Mouse (Mus musculus) midbrain, postnatal 0 days (tissue): Measurements from ENCODE around the gene Ankrd33. TPM values are rescaled to one million over a fixed set of nuclear protein-coding genes. Genes with fewer than 3 reads are reported as not detected.

Experiments
- ATAC-seq: fragments of 200-750 bp; cut with Nextera tagmentation; 2 replicates; pipeline ENCODE4 v1.8.0; 2017; ENCODE audit warnings: moderate number of reproducible peaks, mild to moderate bottlenecking, moderate TSS enrichment, moderate library complexity; ENCODE audit not compliant: low FRiP score
- DNase-seq: peaks from one replicate; pipeline ENCODE4 v3.0.0-alpha.2; 2015; ENCODE audit warnings: low spot score
- H3K27ac ChIP-seq: fragments of 300-500 bp; sonication (generic); 2 replicates; pipeline ENCODE4 v1.5.1; 2014; ENCODE audit warnings: low read depth, mild to moderate bottlenecking, low read length, mixed read lengths
- H3K27me3 ChIP-seq: fragments of 300-500 bp; sonication (generic); 2 replicates; pipeline ENCODE4 v1.6.1; 2014; ENCODE audit warnings: low read length, control low read depth, mixed read lengths; ENCODE audit not compliant: insufficient read depth
- H3K36me3 ChIP-seq: fragments of 300-500 bp; sonication (generic); 2 replicates; pipeline ENCODE4 v1.6.1; 2014; ENCODE audit warnings: low read length, control low read depth, mixed read lengths; ENCODE audit not compliant: insufficient read depth
- H3K4me1 ChIP-seq: fragments of 300-500 bp; sonication (generic); 2 replicates; pipeline ENCODE4 v1.6.1; 2014; ENCODE audit warnings: mild to moderate bottlenecking, control low read depth, antibody characterized with exemption, low read length, mixed read lengths; ENCODE audit not compliant: insufficient read depth
- H3K4me2 ChIP-seq: fragments of 300-500 bp; sonication (generic); 2 replicates; pipeline ENCODE4 v1.6.1; 2014; ENCODE audit warnings: low read depth, mild to moderate bottlenecking, low read length, mixed read lengths; ENCODE audit not compliant: poor library complexity, severe bottlenecking
- H3K4me3 ChIP-seq: fragments of 300-500 bp; sonication (generic); 2 replicates; pipeline ENCODE4 v1.5.1; 2014; ENCODE audit warnings: low read depth, mild to moderate bottlenecking, low read length, moderate library complexity
- H3K9ac ChIP-seq: fragments of 300-500 bp; sonication (generic); replicated peaks from 2 replicates; pipeline ENCODE4 v1.6.1; 2014; ENCODE audit warnings: mild to moderate bottlenecking, low read length, moderate library complexity, mixed read lengths; ENCODE audit not compliant: poor library complexity, severe bottlenecking
- H3K9me3 ChIP-seq: fragments of 300-500 bp; sonication (generic); 2 replicates; pipeline ENCODE4 v1.6.1; 2016; ENCODE audit warnings: low read length, control low read depth
- CTCF ChIP-seq: IDR thresholded peaks from 2 replicates; pipeline ENCODE4 v1.5.1; 2016; ENCODE audit warnings: antibody characterized with exemption, mild to moderate bottlenecking
- WGBS: fragments of 180-500 bp; shearing (Covaris S2); extraction: QIAGEN DNeasy Blood & Tissue Kit; methylation state at CpG from one replicate; pipeline ENCODE4 v1.1.7; 2014; 5-methylcytosine and 5-hydroxymethylcytosine counted together
- polyA plus RNA-seq: library from polyadenylated mRNA; unstranded; fragments of >200 nt; fragmentation: Nextera tagmentation; extraction: Ambion mirVana; gene quantifications from 2 replicates; pipeline ENCODE4 v1.2.1, GENCODE M21; 2015
- total RNA-seq: library from RNA; depleted of rRNA; stranded (reverse); fragments of >200 nt; gene quantifications from 2 replicates; pipeline ENCODE4 v1.2.3, GENCODE M21; 2014

The Ankrd33 gene
- total and polyA plus RNA-seq, 2 experiments from 2014 or later, result not detected

GRCm38 (mm10) chr15:101092121-101092828 lies 23.3 kb upstream of the Ankrd33 start:
- 33% methylated on average over 14 of the region's 14 CpGs for WGBS
- no peak for TF ChIP-seq CTCF
- Histone ChIP-seq H3K9me3 (no peaks in the 10 kb centered on the region), H3K4me3 (no peak overlapping the region), H3K9ac (no peak overlapping the region), H3K36me3 (no peaks in the 10 kb centered on the region), H3K4me2 (no peak overlapping the region), H3K4me1 (peaks cover 5% of the 10 kb centered on the region; the same call in 1 of the 2 replicates), H3K27me3 (no peaks in the 10 kb centered on the region), H3K27ac (no peak overlapping the region)
- no peak for DNase-seq
- ATAC-seq, result no peak

DNA sequence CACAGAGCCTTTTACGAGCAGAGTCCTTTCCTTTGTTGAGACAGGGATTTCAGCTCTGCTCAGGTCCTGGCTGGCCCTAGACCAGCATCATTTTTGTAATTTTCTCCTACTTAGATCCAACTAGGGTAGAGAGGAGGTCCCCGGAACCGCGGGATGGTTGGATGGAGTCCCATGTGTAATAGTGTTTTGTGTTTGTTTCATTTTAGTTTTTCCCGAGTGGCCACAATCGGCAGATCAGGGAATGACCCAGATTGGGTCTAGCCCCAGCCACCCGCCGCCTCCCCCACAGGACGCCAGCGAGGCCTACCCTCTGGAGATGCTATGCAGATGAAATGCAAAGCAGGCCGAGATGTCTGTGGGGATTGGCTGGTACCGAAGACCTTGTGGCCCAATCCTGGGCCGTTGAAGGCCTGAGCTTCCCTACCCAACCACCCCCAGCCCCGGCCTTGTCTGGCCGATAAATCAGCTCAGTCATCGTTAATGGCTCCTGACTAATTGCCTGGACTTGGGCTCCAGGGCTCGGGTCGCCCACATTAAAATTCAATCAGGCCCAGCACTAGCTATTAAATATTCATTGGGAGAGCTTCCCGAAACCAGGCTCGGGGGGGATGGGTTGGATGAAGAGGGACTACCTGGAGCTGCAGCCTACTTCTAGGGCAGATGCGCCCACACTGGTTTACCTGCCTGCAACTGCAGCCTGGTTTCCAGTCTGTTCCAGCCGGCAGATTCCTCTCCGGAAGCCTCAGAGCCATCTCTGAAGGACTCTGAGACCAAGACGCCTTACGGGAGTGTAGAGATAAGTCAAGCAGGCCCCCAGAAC lies 22.5 kb upstream of the Ankrd33 start:
- Histone ChIP-seq H3K9me3 (no peaks in the 10 kb centered on the region), H3K27ac (no peak overlapping the region; the same call in none of the 2 replicates), H3K4me1 (peaks cover 5% of the 10 kb centered on the region; the same call in 1 of the 2 replicates), H3K27me3 (no peaks in the 10 kb centered on the region), H3K4me2 (no peak overlapping the region; the same call in 1 of the 2 replicates), H3K4me3 (no peak overlapping the region), H3K36me3 (no peaks in the 10 kb centered on the region), H3K9ac (no peak overlapping the region; the same call in 1 of the 2 replicates)
- peak; percentile 59 for ATAC-seq
- peak; percentile 67 for DNase-seq
- no peak for TF ChIP-seq CTCF
- 15% methylated on average over 25 of the region's 25 CpGs for WGBS

- Histone ChIP-seq H3K4me3 (no peak overlapping the region), H3K9ac (no peak overlapping the region; the same call in 1 of the 2 replicates), H3K4me2 (no peak overlapping the region), H3K27ac (no peak overlapping the region), H3K36me3 (no peaks in the 10 kb centered on the region), H3K27me3 (no peaks in the 10 kb centered on the region), H3K4me1 (0 out of 2 replicates have a peak, but pooled peaks cover 3% of the 10 kb centered on the region), H3K9me3 (no peaks in the 10 kb centered on the region)
- WGBS, result 41% methylated on average over 6 of the region's 6 CpGs
- no peak for DNase-seq
- ATAC-seq, result no peak
- TF ChIP-seq CTCF, result no peak
Observed at GRCm38 (mm10) chr15:101093988-101094387, 21.6 kb upstream of the Ankrd33 start.

GRCm38 (mm10) chr15:101094979-101095378 lies 20.6 kb upstream of the Ankrd33 start:
- DNase-seq, result no peak
- Histone ChIP-seq H3K27ac (no peak overlapping the region), H3K27me3 (no peaks in the 10 kb centered on the region), H3K9me3 (no peaks in the 10 kb centered on the region), H3K4me2 (no peak overlapping the region), H3K9ac (no peak overlapping the region), H3K4me1 (0 out of 2 replicates have a peak, but pooled peaks cover 3% of the 10 kb centered on the region), H3K4me3 (no peak overlapping the region), H3K36me3 (no peaks in the 10 kb centered on the region)
- ATAC-seq, result no peak
- 67% methylated on average over 9 of the region's 9 CpGs for WGBS
- TF ChIP-seq CTCF, result no peak

- no peaks in the 10 kb centered on the region for H3K9me3 ChIP-seq
- H3K27ac ChIP-seq, result no peak overlapping the region
- DNase-seq (no peak), ATAC-seq (no peak)
- H3K4me1 ChIP-seq, result 0 out of 2 replicates have a peak, but pooled peaks cover 3% of the 10 kb centered on the region
- H3K4me3 ChIP-seq, result no peak overlapping the region
- no peak for TF ChIP-seq CTCF
- H3K9ac ChIP-seq, result no peak overlapping the region
- WGBS, result 65% methylated on average over 3 of the region's 3 CpGs
- H3K4me2 ChIP-seq, result no peak overlapping the region
- no peaks in the 10 kb centered on the region for H3K36me3 ChIP-seq
- no peaks in the 10 kb centered on the region for H3K27me3 ChIP-seq
Observed at GRCm38 (mm10) chr15:101095392-101095791, 20.2 kb upstream of the Ankrd33 start.
